Mouse (Mus musculus): ENCODE measurements around the gene Sstr3.

DNA sequence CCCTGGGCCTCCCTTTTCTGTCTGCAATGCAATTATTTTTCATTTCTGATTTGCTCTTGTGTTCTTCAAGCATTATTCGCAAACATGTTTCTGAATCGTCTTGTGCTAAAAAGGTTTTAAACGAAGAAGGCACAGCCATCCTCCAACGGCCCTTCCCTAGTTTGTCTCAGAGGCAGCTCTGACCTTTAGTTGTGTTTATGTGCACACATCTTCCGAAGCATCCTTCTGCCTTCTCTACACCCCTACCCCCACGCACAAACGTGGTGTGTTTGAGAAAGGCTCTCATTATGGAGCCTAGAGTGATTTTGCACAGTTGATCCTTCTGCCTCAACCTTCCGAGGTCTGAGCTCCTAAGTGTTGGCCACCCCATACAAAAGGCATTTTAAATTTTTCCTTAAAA is 4.2 kb upstream of the Sstr3 start:
- TF ChIP-seq GATA1 (IDR thresholded peaks at IDR 0.05; ENCODE audit: borderline replicate concordance, low read length) (no peak), FLI1 (IDR thresholded peaks at IDR 0.05; ENCODE audit: low read length) (no peak)

Data from megakaryocyte, embryonic 14.5 days (primary cell).